Mouse (Mus musculus) kidney, postnatal 4 days (tissue): ENCODE data around the gene Aldoc.
A peak's percentile ranks its signal among the peaks of the same experiment; 100 is the strongest.

Source experiments
- DNase-seq, 2 experiments: peaks; one replicate each; pipeline ENCODE4 v3.0.0; 2021; ENCODE audit warnings: mixed read lengths in 2 of 2

Gene Aldoc

DNA sequence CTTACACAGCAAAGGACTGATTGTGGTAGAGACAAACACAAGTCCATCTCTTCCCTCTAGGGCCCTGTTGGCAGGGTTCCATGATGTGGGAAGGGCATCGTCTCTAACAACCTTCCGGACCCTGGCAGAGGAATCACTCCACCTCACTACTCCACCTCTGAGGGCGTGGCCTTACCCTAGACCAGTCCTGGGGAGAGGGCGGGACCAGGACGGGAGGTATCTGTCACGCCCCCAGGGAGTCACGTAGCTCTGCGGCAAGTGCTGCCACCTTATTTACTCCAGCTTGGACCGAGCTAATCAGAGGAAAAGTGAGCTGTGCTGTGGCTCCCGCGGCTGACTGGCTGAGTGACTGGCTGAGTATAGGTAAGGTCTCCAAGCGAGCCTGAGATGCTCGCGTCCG lies at the start of gene Aldoc:
Aldoc (plus strand) TSS at position 109 of the 400 bp plus-strand sequence.
- DNase-seq, result peak; percentile 83 to 92

GRCm38 (mm10) chr11:78275596-78275995 lies 47.2 kb upstream of the Aldoc start:
- peak; percentile 46 to 52 for DNase-seq

GRCm38 (mm10) chr11:78276169-78276568 lies 46.6 kb upstream of the Aldoc start:
- DNase-seq, result peak; percentile 26 to 28

- no peak for DNase-seq
Measured at GRCm38 (mm10) chr11:78278853-78279252, 43.9 kb upstream of the Aldoc start.

DNA sequence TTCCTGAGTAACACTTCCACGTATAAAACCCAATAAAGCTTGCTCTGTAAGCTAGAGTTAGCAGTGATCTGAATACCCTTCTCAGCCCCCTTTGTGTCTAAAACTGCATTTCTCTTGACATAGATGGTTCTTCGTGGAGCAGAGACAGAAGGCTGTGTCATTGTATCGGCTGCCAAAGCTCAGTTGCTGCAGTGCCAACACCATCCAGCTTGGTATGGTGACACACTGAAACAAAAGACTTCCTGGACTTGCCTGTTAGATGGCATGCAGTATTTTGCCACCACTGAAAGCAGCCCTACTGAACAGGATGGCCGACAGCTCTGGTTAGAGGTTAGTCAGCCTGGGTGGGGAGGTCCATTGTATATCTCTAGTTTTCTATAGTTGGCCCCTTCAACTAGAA lies 43.2 kb upstream of the Aldoc start:
- no peak for DNase-seq

- no peak for DNase-seq
Measured at GRCm38 (mm10) chr11:78289146-78289763, 33.5 kb upstream of the Aldoc start.

- no peak for DNase-seq
Measured at GRCm38 (mm10) chr11:78290654-78291053, 32.1 kb upstream of the Aldoc start, which contains the start of gene BC030499. BC030499 (plus strand) TSS chr11:78290841.

GRCm38 (mm10) chr11:78294585-78294984 lies 28.2 kb upstream of the Aldoc start:
- no peak for DNase-seq

DNA sequence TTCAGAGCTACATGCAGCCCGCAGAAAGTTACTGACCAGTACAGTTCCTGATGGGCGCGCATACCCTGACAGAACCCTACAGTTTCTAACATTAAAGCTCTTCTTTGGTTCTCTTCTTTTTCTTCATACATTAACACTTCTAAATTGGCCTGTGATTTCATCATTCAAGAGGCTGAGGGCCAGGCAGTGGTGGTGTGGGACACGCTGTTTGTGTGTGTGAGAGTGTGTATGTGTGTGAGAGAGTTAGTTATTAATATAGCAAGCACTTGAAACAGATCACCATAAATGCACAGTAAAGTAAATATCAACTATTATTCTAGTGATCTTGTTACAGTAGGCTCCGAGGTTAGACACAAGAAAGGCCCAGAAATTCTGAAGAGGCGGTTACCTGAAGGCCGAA lies 21.9 kb upstream of the Aldoc start:
- DNase-seq, result no peak

DNA sequence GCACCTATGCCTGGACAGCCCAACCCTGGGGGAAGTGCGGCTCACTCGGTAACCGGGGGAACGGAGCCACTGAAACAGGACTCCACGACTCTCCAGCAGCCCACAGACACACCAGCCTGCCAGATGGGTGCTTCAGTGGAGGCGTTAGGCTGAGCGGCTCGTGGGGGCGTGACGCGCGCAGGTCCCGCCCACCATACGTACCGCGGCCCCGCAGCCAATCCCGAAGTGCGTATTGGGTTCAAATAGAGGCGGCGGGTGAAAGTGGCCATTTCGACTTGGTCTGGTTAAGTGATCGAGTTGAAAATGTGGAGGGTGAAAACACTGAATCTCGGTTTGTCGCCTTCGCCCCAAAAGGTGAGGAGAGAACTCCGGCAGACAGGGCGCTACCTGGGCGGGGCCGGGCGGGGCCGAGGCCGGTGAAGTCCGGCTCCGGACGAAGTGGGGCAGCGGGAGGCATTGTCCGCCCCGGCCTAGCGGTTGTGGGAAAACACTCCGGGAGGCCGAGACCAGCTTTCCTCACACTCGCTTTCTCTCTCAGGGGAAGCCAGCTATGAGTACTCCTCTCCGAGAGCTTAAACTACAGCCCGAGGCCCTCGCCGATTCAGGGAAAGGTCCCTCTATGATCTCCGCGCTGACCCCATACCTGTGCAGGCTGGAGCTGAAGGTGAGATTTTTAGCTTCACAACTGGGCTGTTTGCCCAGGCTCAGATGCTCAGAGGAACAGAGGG lies 21.2 kb upstream of the Aldoc start, which contains the start of gene Spag5:
Spag5 (plus strand) TSS at position 173 of the 728 bp plus-strand sequence.
- DNase-seq, result peak; percentile 91 to 95

DNA sequence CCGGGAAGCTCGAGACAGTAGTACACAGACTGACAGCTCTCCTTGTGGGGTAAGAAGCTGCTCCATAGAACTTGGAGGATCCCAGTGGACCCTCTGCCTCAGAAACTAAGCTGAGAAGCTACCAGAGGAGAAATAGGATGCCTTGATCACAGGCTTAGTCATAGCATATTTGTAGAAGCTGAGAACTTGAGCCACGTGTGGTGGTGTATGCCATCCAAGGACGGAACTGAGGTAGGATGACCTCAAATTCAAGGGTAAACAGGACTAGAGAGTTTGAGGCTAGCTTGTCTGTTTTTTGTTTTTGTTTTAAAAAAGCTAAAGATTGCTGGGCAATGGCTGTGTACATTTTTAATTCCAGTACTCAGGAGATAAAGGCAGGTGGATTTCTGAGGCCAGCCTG lies 17.5 kb upstream of the Aldoc start:
- no peak for DNase-seq

GRCm38 (mm10) chr11:78310861-78311511 lies 11.8 kb upstream of the Aldoc start:
- DNase-seq, result no peak

DNA sequence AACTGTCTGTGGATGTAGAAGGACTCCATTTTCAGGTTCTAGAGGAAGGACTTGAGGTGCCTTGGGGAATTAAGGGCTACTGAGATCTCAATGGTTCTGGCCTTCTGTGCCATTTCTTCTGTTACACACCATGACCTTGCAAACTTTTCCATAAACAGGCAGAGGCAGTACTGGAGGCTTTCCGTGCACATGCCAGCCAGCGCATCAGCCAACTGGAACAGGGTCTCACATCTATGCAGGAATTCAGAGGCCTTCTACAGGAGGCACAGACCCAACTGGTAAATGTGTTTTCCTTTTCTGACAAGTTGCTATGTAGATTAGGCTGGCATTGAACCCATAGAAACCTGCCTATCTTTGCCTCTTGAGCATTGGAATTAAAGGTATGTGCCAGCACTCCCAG lies 9.1 kb upstream of the Aldoc start:
- DNase-seq, result no peak

- DNase-seq, result no peak
Measured at GRCm38 (mm10) chr11:78318411-78318810, 4.4 kb upstream of the Aldoc start.

- DNase-seq, result no peak
Measured at GRCm38 (mm10) chr11:78322076-78322831, 514 bp upstream of the Aldoc start.

DNA sequence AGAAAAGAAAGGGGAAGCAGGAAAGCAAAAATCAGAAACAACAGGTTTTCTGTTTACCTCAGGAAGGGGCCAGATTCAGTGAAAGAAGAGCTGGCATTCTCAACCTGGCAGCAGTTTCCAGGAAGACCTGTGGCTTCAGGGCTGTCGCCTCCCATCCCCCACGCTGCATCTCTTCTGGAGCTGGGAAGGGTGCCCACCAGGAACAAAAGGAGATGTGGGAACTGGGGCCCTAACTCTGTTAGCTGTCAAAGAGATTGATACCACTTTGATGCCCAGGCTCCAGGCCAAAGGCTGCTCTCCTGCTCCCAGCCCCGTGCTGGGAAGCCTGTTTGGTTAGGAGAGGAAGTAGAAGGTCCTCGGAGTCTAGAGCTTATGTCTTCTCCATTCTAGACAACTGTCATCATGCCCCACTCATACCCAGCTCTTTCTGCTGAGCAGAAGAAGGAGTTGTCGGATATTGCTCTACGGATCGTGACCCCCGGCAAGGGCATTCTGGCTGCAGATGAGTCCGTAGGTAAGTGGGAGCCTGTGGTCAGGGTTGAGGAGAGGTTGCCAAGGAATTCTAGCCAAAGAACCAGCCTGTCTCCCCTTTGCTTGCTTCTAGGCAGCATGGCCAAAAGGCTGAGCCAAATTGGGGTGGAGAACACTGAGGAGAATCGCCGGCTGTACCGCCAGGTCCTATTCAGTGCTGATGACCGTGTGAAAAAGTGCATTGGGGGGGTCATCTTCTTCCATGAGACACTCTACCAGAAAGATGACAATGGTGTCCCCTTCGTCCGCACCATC lies 1.4 kb downstream of the Aldoc start:
- DNase-seq, result no peak

DNA sequence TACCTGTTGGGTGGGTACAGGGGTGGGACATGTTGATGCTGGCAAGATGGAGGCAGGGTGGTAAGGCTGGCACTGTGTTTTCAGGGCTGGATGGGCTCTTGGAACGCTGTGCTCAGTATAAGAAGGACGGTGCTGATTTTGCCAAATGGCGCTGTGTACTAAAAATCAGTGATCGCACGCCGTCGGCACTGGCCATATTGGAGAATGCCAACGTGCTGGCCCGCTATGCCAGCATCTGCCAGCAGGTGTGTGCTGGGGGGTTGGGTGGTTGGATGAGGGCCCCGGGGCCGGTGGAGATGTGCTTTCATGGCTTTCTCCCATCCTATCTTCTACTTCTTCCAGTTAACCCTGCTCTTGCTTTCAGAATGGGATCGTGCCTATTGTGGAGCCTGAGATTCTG lies 2.2 kb downstream of the Aldoc start:
- DNase-seq, result no peak

DNA sequence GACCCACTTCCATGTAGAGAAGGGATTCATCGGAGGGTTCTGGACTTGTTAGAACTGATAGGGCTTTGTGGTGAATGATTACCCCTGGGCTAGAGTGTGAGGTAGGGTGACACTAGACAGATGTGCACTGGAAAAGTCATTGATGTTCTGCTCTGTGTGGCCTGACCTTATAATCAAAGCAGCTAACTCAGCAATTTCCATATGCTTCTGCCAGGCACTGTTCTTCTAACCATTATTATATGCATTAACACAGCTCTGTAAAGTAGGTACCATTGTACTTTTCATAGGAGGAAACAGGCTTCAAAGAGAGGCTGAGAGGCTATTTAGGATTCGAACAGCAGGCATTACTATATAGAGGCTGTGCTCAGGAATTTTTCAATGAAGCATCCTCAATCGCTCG lies 4.4 kb downstream of the Aldoc start:
- DNase-seq, result no peak

DNA sequence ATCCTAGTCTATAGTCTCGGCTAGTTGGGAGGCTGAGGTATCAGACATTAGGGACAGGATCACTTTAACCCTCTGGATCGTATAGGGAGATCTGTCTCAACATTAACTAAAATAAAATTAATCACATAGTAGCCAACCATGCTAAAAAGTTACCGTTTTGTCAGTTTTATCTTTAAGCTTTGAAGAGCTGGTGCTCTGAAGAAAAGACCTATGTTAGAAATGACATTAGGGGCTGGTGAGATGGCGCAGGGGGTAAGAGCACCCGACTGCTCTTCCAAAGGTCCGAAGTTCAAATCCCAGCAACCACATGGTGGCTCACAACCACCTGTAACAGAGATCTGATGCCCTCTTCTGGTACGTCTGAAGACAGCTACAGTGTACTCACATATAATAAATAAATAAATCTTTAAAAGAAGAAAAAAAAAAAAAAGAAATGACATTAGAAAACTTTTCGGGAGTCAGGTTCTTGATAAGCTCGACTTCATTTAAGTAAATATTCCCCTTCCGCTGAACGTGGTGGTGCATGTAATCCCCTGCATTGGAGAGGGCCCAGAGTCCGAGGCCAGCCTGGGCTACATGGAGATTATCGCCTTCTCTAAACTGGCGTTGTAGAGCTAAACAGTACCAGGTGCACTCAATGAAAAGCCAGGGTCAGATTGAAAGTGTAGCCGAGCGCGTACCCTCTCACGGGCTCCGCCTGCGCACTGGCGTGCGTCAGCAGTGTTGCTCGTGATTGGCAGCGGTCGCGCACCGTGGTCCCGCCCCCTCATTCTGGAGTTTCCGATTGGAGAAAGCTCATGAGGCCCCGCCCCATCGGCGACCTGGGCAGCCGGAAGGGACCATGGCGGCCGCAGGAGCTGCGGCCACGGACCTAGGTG lies 5.1 kb downstream of the Aldoc start, which contains the start of gene Pigs:
Pigs (plus strand) TSS at position 782 of the 878 bp plus-strand sequence.
- peak; percentile 98 to 99 for DNase-seq

- no peak for DNase-seq
Measured at GRCm38 (mm10) chr11:78328512-78329056, 5.8 kb downstream of the Aldoc start.

DNA sequence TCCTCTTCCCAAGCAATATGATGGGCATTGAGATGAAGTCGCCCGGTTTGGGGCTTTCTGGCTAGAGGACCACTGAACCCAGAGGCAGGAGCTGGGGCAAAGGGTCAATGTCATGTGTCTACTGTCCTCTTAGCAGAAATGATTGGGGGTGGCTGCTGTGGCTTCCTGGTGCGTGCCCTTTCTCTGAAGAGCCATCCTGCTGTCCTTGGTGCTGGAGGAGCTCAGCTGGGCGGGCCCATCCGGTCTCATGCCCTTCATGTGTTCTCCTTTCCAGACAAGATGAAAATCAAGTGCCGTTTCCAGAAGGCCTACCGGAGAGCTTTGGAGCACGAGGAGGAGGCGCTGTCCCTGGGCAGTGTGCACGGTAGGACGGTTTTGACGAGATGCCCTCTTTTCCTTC lies 9.9 kb downstream of the Aldoc start:
- no peak for DNase-seq
